ENCODE assay signal across 8 mouse cellular contexts in the genomic region with DNA sequence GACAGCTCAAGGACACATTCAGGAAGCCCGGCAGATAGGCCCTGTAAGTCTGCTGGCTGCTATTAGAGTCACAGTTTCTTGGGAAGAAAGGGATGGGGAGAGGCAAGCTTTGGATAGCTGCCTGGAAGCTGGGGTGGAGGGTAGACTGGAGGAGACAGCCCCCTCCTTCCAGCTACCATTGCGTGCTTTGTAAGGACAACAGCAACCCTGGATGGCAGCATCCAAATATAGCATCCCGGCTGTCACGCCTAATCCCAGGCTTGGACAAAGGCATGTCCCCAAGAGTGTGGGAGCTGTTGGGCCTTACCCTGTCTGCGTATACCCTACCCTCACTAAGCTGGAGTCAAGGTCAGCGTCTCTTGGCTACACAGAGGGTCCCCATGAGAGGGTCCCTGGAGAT. TPM values are rescaled to one million over a fixed set of nuclear protein-coding genes. Genes with fewer than 3 reads are reported as not detected.
DNase-seq lines count a peak whose midpoint lies in the region; ATAC-seq lines count a peak whose summit lies in the region.

No protein-coding gene starts in this region.

- no peaks in the 10 kb centered on the region for H3K9me3 ChIP-seq in forebrain, embryonic 15.5 days
- H3K9me3 ChIP-seq in forebrain, embryonic 11.5 days (ENCODE audit: control insufficient read depth, low read length), result no peaks in the 10 kb centered on the region
- no peaks in the 10 kb centered on the region for H3K9me3 ChIP-seq in kidney, embryonic 14.5 days (ENCODE audit: control insufficient read depth, low read length)

- ATAC-seq in forebrain, embryonic 15.5 days (replicated peaks), result peak; percentile 44; the same call in 1 of the 2 replicates
- ATAC-seq in forebrain, embryonic 11.5 days (replicated peaks; ENCODE audit: low FRiP score), result no peak
- ATAC-seq in kidney, embryonic 14.5 days (ENCODE audit: low FRiP score, low TSS enrichment), result no peak

- intact Hi-C loops in gastrocnemius, postnatal 14 days (cut with DNase I; ENCODE audit: low total_unique reads), result no loop called here
- intact Hi-C loops in left cerebral cortex, postnatal 25 days (cut with DNase I), result no loop called here

- peak overlapping the region; percentile 79 for H3K27ac ChIP-seq in forebrain, embryonic 15.5 days (replicated peaks)
- H3K27ac ChIP-seq in forebrain, embryonic 11.5 days (ENCODE audit: low read depth, low read length), result no peak overlapping the region
- no peak overlapping the region for H3K27ac ChIP-seq in kidney, embryonic 14.5 days (ENCODE audit: low read depth, low read length)

- H3K9ac ChIP-seq in forebrain, embryonic 15.5 days (replicated peaks), result no peak overlapping the region
- no peak overlapping the region for H3K9ac ChIP-seq in forebrain, embryonic 11.5 days (ENCODE audit: low read length)
- no peak overlapping the region for H3K9ac ChIP-seq in kidney, embryonic 14.5 days (ENCODE audit: low read depth, low read length)

- no peaks in the 10 kb centered on the region for H3K36me3 ChIP-seq in forebrain, embryonic 15.5 days
- no peaks in the 10 kb centered on the region for H3K36me3 ChIP-seq in forebrain, embryonic 11.5 days (ENCODE audit: control insufficient read depth, insufficient read depth, low read length)
- H3K36me3 ChIP-seq in kidney, embryonic 14.5 days (ENCODE audit: control insufficient read depth, insufficient read depth, low read length), result no peaks in the 10 kb centered on the region

- no peak overlapping the region for H3K4me2 ChIP-seq in forebrain, embryonic 15.5 days (replicated peaks)
- no peak overlapping the region for H3K4me2 ChIP-seq in forebrain, embryonic 11.5 days (ENCODE audit: low read depth, low read length, severe bottlenecking)
- no peak overlapping the region for H3K4me2 ChIP-seq in kidney, embryonic 14.5 days (replicated peaks; ENCODE audit: low read depth, low read length)

- no peaks in the 10 kb centered on the region for H3K27me3 ChIP-seq in forebrain, embryonic 15.5 days
- no peaks in the 10 kb centered on the region for H3K27me3 ChIP-seq in forebrain, embryonic 11.5 days (ENCODE audit: control insufficient read depth, insufficient read depth, low read length)
- no peaks in the 10 kb centered on the region for H3K27me3 ChIP-seq in kidney, embryonic 14.5 days (ENCODE audit: control insufficient read depth, insufficient read depth, low read length)

- no peak overlapping the region for H3K4me3 ChIP-seq in forebrain, embryonic 15.5 days
- no peak overlapping the region for H3K4me3 ChIP-seq in forebrain, embryonic 11.5 days (ENCODE audit: low read depth, low read length)
- no peak overlapping the region for H3K4me3 ChIP-seq in kidney, embryonic 14.5 days (ENCODE audit: low read length)

- 61% methylated on average over 6 of the region's 6 CpGs for WGBS in forebrain, embryonic 15.5 days
- WGBS in forebrain, embryonic 11.5 days, result 91% methylated on average over 6 of the region's 6 CpGs
- WGBS in kidney, embryonic 14.5 days, result 89% methylated on average over 6 of the region's 6 CpGs

- peaks cover 44% of the 10 kb centered on the region for H3K4me1 ChIP-seq in forebrain, embryonic 15.5 days
- H3K4me1 ChIP-seq in forebrain, embryonic 11.5 days (replicated peaks; ENCODE audit: control insufficient read depth, insufficient read depth, low read length), result no peaks in the 10 kb centered on the region
- H3K4me1 ChIP-seq in kidney, embryonic 14.5 days (ENCODE audit: control insufficient read depth, insufficient read depth, low read length), result no peaks in the 10 kb centered on the region

- DNase-seq in forebrain, embryonic 11.5 days (ENCODE audit: low spot score), result no peak
- DNase-seq in brain, embryonic 18.5 days (ENCODE audit: low read depth, low spot score), result peak; percentile 43
- DNase-seq in gastrocnemius, postnatal 14 days, result peak; percentile 58
- peak; percentile 69 to 91 for DNase-seq in left cerebral cortex, postnatal 25 days (ENCODE audit: low spot score in 2 of 2)
- no peak for DNase-seq in thymus, adult 18-20 months
- no peak for DNase-seq in T-cell, adult 2 months (ENCODE audit: low spot score)

RNA-seq across cellular contexts. Expression of a gene that starts 29.7 kb away (rescaled TPM):
- 3.2 and 3.3 TPM in 2 replicates for polyA plus RNA-seq in forebrain, embryonic 15.5 days (2015; fragmentation: Nextera tagmentation; extraction: Ambion mirVana)
- 0.12 and 0.41 TPM in 2 replicates for polyA plus RNA-seq in forebrain, embryonic 11.5 days (2014; fragmentation: Nextera tagmentation; extraction: Ambion mirVana)
- 10 to 100 TPM; 28.5 to 29.4 TPM for total RNA-seq in gastrocnemius, postnatal 14 days (2021)
- total RNA-seq in left cerebral cortex, postnatal 25 days (2021), result 10 to 100 TPM; 49.9 to 54.2 TPM
- 1.1 and 1.2 TPM in 2 replicates for polyA plus RNA-seq in kidney, embryonic 14.5 days (2014; fragmentation: Nextera tagmentation; extraction: Ambion mirVana)

RNA-seq across cellular contexts. Expression of a gene that starts 40.8 kb away (rescaled TPM):
- 68.7 and 70.3 TPM in 2 replicates for polyA plus RNA-seq in forebrain, embryonic 15.5 days (2015; fragmentation: Nextera tagmentation; extraction: Ambion mirVana)
- 78.9 and 84.7 TPM in 2 replicates for polyA plus RNA-seq in forebrain, embryonic 11.5 days (2014; fragmentation: Nextera tagmentation; extraction: Ambion mirVana)
- 10 to 100 TPM; 55.9 to 59.7 TPM for total RNA-seq in gastrocnemius, postnatal 14 days (2021)
- total RNA-seq in left cerebral cortex, postnatal 25 days (2021), result 10 to 100 TPM; 54.9 TPM
- polyA plus RNA-seq in kidney, embryonic 14.5 days (2014; fragmentation: Nextera tagmentation; extraction: Ambion mirVana), result 72.4 and 80.5 TPM in 2 replicates

Comparison
In these comparisons a context has a peak if more than half of its experiments do, and no peak if none do; other contexts are left out.
1. DNase-seq: peak in brain, embryonic 18.5 days (single experiment), gastrocnemius, postnatal 14 days (single experiment) and left cerebral cortex, postnatal 25 days (2 of 2); none in forebrain, embryonic 11.5 days (single experiment), thymus, adult 18-20 months (0 of 2) and T-cell, adult 2 months (single experiment).